Mouse (Mus musculus): ENCODE data around the gene Atp6v0d1. TPM values are rescaled to one million over a fixed set of nuclear protein-coding genes. Genes with fewer than 3 reads are reported as not detected.

Gene Atp6v0d1
- polyA plus RNA-seq, 1 experiment from 2014 or later, result 273 TPM

GRCm38 (mm10) chr8:105477792-105478191 is 88.1 kb downstream of the Atp6v0d1 start:
- Histone ChIP-seq H3K4me3 (ENCODE audit: low read length) (no peak overlapping the region), H3K9ac (ENCODE audit: low read depth, low read length) (no peak overlapping the region), H3K4me1 (ENCODE audit: control insufficient read depth, insufficient read depth, low read depth, low read length) (peaks cover 15% of the 10 kb centered on the region), H3K27me3 (replicated peaks; ENCODE audit: control insufficient read depth, insufficient read depth, low read length) (no peaks in the 10 kb centered on the region; the same call in 1 of the 2 replicates), H3K36me3 (ENCODE audit: control insufficient read depth, insufficient read depth, low read length) (no peaks in the 10 kb centered on the region), H3K27ac (ENCODE audit: low read depth, low read length) (no peak overlapping the region), H3K9me3 (ENCODE audit: control insufficient read depth, low read length) (no peaks in the 10 kb centered on the region), H3K4me2 (ENCODE audit: low read length) (no peak overlapping the region)
- no peak for ATAC-seq
- 90% methylated on average over 3 of the region's 3 CpGs for WGBS

- Histone ChIP-seq H3K36me3 (ENCODE audit: control insufficient read depth, insufficient read depth, low read length) (no peaks in the 10 kb centered on the region), H3K4me2 (ENCODE audit: low read length) (no peak overlapping the region), H3K9me3 (ENCODE audit: control insufficient read depth, low read length) (no peaks in the 10 kb centered on the region), H3K4me1 (ENCODE audit: control insufficient read depth, insufficient read depth, low read depth, low read length) (peaks cover 18% of the 10 kb centered on the region), H3K9ac (ENCODE audit: low read depth, low read length) (no peak overlapping the region), H3K27me3 (replicated peaks; ENCODE audit: control insufficient read depth, insufficient read depth, low read length) (no peaks in the 10 kb centered on the region; the same call in 1 of the 2 replicates), H3K4me3 (ENCODE audit: low read length) (no peak overlapping the region), H3K27ac (ENCODE audit: low read depth, low read length) (no peak overlapping the region)
- no peak for ATAC-seq
- 45% methylated on average over 25 of the region's 25 CpGs for WGBS
Measured at GRCm38 (mm10) chr8:105476628-105477413, 89.0 kb downstream of the Atp6v0d1 start.

- no peak overlapping the region for H3K27ac ChIP-seq (ENCODE audit: low read depth, low read length)
- 92% methylated on average over 7 of the region's 7 CpGs for WGBS
Measured at GRCm38 (mm10) chr8:105476161-105476560, 89.7 kb downstream of the Atp6v0d1 start.

GRCm38 (mm10) chr8:105475742-105476141 is 90.1 kb downstream of the Atp6v0d1 start:
- no peaks in the 10 kb centered on the region for H3K9me3 ChIP-seq (ENCODE audit: control insufficient read depth, low read length)
- no peaks in the 10 kb centered on the region for H3K36me3 ChIP-seq (ENCODE audit: control insufficient read depth, insufficient read depth, low read length)
- H3K27me3 ChIP-seq (replicated peaks; ENCODE audit: control insufficient read depth, insufficient read depth, low read length), result no peaks in the 10 kb centered on the region; the same call in 1 of the 2 replicates
- H3K9ac ChIP-seq (ENCODE audit: low read depth, low read length), result no peak overlapping the region
- no peak overlapping the region for H3K27ac ChIP-seq (ENCODE audit: low read depth, low read length)
- no peak overlapping the region for H3K4me3 ChIP-seq (ENCODE audit: low read length)
- no peak overlapping the region for H3K4me2 ChIP-seq (ENCODE audit: low read length)
- H3K4me1 ChIP-seq (ENCODE audit: control insufficient read depth, insufficient read depth, low read depth, low read length), result peaks cover 26% of the 10 kb centered on the region
- 88% methylated on average over 8 of the region's 8 CpGs for WGBS
- ATAC-seq, result no peak

More at GRCm38 (mm10) chr8:105476161-105476560, 89.7 kb downstream of the Atp6v0d1 start:
- no peak for ATAC-seq
- no peaks in the 10 kb centered on the region; the same call in 1 of the 2 replicates for H3K27me3 ChIP-seq (replicated peaks; ENCODE audit: control insufficient read depth, insufficient read depth, low read length)
- H3K9ac ChIP-seq (ENCODE audit: low read depth, low read length), result no peak overlapping the region
- H3K4me3 ChIP-seq (ENCODE audit: low read length), result no peak overlapping the region
- H3K4me1 ChIP-seq (ENCODE audit: control insufficient read depth, insufficient read depth, low read depth, low read length), result peaks cover 22% of the 10 kb centered on the region
- no peaks in the 10 kb centered on the region for H3K9me3 ChIP-seq (ENCODE audit: control insufficient read depth, low read length)
- no peaks in the 10 kb centered on the region for H3K36me3 ChIP-seq (ENCODE audit: control insufficient read depth, insufficient read depth, low read length)
- no peak overlapping the region for H3K4me2 ChIP-seq (ENCODE audit: low read length)

- Histone ChIP-seq H3K9ac (ENCODE audit: low read depth, low read length) (no peak overlapping the region), H3K9me3 (ENCODE audit: control insufficient read depth, low read length) (no peaks in the 10 kb centered on the region), H3K27ac (ENCODE audit: low read depth, low read length) (no peak overlapping the region), H3K4me1 (ENCODE audit: control insufficient read depth, insufficient read depth, low read depth, low read length) (peaks cover 29% of the 10 kb centered on the region), H3K4me3 (ENCODE audit: low read length) (no peak overlapping the region), H3K4me2 (ENCODE audit: low read length) (no peak overlapping the region), H3K36me3 (ENCODE audit: control insufficient read depth, insufficient read depth, low read length) (no peaks in the 10 kb centered on the region), H3K27me3 (replicated peaks; ENCODE audit: control insufficient read depth, insufficient read depth, low read length) (no peaks in the 10 kb centered on the region; the same call in 1 of the 2 replicates)
- 41% methylated on average over 4 of the region's 4 CpGs for WGBS
- ATAC-seq, result no peak
Measured at GRCm38 (mm10) chr8:105475254-105475653, 90.6 kb downstream of the Atp6v0d1 start.

GRCm38 (mm10) chr8:105474680-105475079 is 91.2 kb downstream of the Atp6v0d1 start:
- H3K4me2 ChIP-seq (ENCODE audit: low read length), result no peak overlapping the region
- WGBS, result 24% methylated on average over 5 of the region's 5 CpGs

More at GRCm38 (mm10) chr8:105474680-105475079, 91.2 kb downstream of the Atp6v0d1 start:
- Histone ChIP-seq H3K4me1 (ENCODE audit: control insufficient read depth, insufficient read depth, low read depth, low read length) (peaks cover 33% of the 10 kb centered on the region), H3K9ac (ENCODE audit: low read depth, low read length) (no peak overlapping the region; the same call in 1 of the 2 replicates), H3K27me3 (replicated peaks; ENCODE audit: control insufficient read depth, insufficient read depth, low read length) (no peaks in the 10 kb centered on the region; the same call in 1 of the 2 replicates), H3K36me3 (ENCODE audit: control insufficient read depth, insufficient read depth, low read length) (no peaks in the 10 kb centered on the region), H3K4me3 (ENCODE audit: low read length) (no peak overlapping the region), H3K27ac (ENCODE audit: low read depth, low read length) (no peak overlapping the region), H3K9me3 (ENCODE audit: control insufficient read depth, low read length) (no peaks in the 10 kb centered on the region)
- ATAC-seq, result no peak

MicroRNAs encoded within 50 kb of the gene (microRNA counts, 519-probe panel; counts per million panel counts)
- microRNA mmu-miR-1966, result 2,401 counts per million, percentile 60 among the panel's probes with 10 or more counts

Small RNA genes lying within 50 kb of the gene (microRNA-seq; reads per million reads assigned to microRNA genes)
- gene Mir1966, result not detected

Other genes starting within 250 kb of the Atp6v0d1 start
- 0.90 and 0.94 TPM in 2 replicates for gene Lrrc29, start 239.8 kb downstream of the Atp6v0d1 start, polyA plus RNA-seq (2015; fragmentation: Nextera tagmentation; extraction: Ambion mirVana)
- 144 and 150 TPM in 2 replicates for gene Tmem208, start 239.7 kb downstream of the Atp6v0d1 start, polyA plus RNA-seq (2015; fragmentation: Nextera tagmentation; extraction: Ambion mirVana)
- gene Fhod1, start 218.1 kb downstream of the Atp6v0d1 start, polyA plus RNA-seq (2015; fragmentation: Nextera tagmentation; extraction: Ambion mirVana), result 0.69 and 0.93 TPM in 2 replicates
- gene Slc9a5, start 217.2 kb downstream of the Atp6v0d1 start, polyA plus RNA-seq (2015; fragmentation: Nextera tagmentation; extraction: Ambion mirVana), result 12.3 and 14.5 TPM in 2 replicates
- gene Plekhg4, start 192.8 kb downstream of the Atp6v0d1 start, polyA plus RNA-seq (2015; fragmentation: Nextera tagmentation; extraction: Ambion mirVana), result 1.8 and 2.1 TPM in 2 replicates
- 0.27 TPM in 1 of 2 replicates, not detected in the other for gene Kctd19, start 152.5 kb downstream of the Atp6v0d1 start, polyA plus RNA-seq (2015; fragmentation: Nextera tagmentation; extraction: Ambion mirVana)
- 0.44 and 0.60 TPM in 2 replicates for gene Lrrc36, start 152.5 kb downstream of the Atp6v0d1 start, polyA plus RNA-seq (2015; fragmentation: Nextera tagmentation; extraction: Ambion mirVana)
- gene Tppp3, start 94.5 kb downstream of the Atp6v0d1 start, polyA plus RNA-seq (2015; fragmentation: Nextera tagmentation; extraction: Ambion mirVana), result 246 and 256 TPM in 2 replicates
- gene Zdhhc1, start 69.1 kb downstream of the Atp6v0d1 start, polyA plus RNA-seq (2015; fragmentation: Nextera tagmentation; extraction: Ambion mirVana), result 39.0 and 40.2 TPM in 2 replicates
- gene Hsd11b2, start 47.3 kb downstream of the Atp6v0d1 start, polyA plus RNA-seq (2015; fragmentation: Nextera tagmentation; extraction: Ambion mirVana), result 6.9 and 8.8 TPM in 2 replicates
- gene Ripor1, start 39.2 kb upstream of the Atp6v0d1 start, polyA plus RNA-seq (2015; fragmentation: Nextera tagmentation; extraction: Ambion mirVana), result 37.2 and 41.7 TPM in 2 replicates
- gene Ctcf, start 70.5 kb upstream of the Atp6v0d1 start, polyA plus RNA-seq (2015; fragmentation: Nextera tagmentation; extraction: Ambion mirVana), result 92.7 and 93.4 TPM in 2 replicates
- 0.75 and 1.4 TPM in 2 replicates for gene Agrp, start 71.3 kb upstream of the Atp6v0d1 start, polyA plus RNA-seq (2015; fragmentation: Nextera tagmentation; extraction: Ambion mirVana)
- 22.0 and 22.1 TPM in 2 replicates for gene Carmil2, start 120.2 kb upstream of the Atp6v0d1 start, polyA plus RNA-seq (2015; fragmentation: Nextera tagmentation; extraction: Ambion mirVana)
- gene Acd, start 135.1 kb upstream of the Atp6v0d1 start, polyA plus RNA-seq (2015; fragmentation: Nextera tagmentation; extraction: Ambion mirVana), result 91.7 and 96.4 TPM in 2 replicates
- 62.5 and 63.8 TPM in 2 replicates for gene Pard6a, start 135.1 kb upstream of the Atp6v0d1 start, polyA plus RNA-seq (2015; fragmentation: Nextera tagmentation; extraction: Ambion mirVana)
- gene 4933405L10Rik, start 141.6 kb upstream of the Atp6v0d1 start, polyA plus RNA-seq (2015; fragmentation: Nextera tagmentation; extraction: Ambion mirVana), result 0.15 and 0.24 TPM in 2 replicates
- 17.7 and 17.9 TPM in 2 replicates for gene Enkd1, start 142.2 kb upstream of the Atp6v0d1 start, polyA plus RNA-seq (2015; fragmentation: Nextera tagmentation; extraction: Ambion mirVana)
- gene Gfod2, start 192.6 kb upstream of the Atp6v0d1 start, polyA plus RNA-seq (2015; fragmentation: Nextera tagmentation; extraction: Ambion mirVana), result 82.7 and 82.9 TPM in 2 replicates

Data from hindbrain, embryonic 16.5 days (tissue).